Mouse (Mus musculus): ENCODE measurements around the gene Zfp689. TPM values are rescaled to one million over a fixed set of nuclear protein-coding genes. Genes with fewer than 3 reads are reported as not detected.
A peak's percentile ranks its signal among the peaks of the same experiment; 100 is the strongest.
"Not testable (repeated sequence)": the region's sequence is repeated elsewhere in the genome, so short reads cannot be mapped to it uniquely, and the experiment has no call there.

The Zfp689 gene
- total RNA-seq, 2 experiments from 2014 or later: 0.69 to 0.87 TPM

GRCm38 (mm10) chr7:127406002-127406987, 42.7 kb downstream of the Zfp689 start, which contains the start of gene Zfp764:
Gene Zfp764, minus strand, starts transcription at chr7:127406822.
- intact Hi-C loops (cut with DNase I): not testable (repeated sequence)
- peak; percentile 75 to 78 for DNase-seq

- intact Hi-C loops (cut with DNase I): not testable (repeated sequence)
Measured at GRCm38 (mm10) chr7:127404101-127404500, 44.9 kb downstream of the Zfp689 start.

DNA sequence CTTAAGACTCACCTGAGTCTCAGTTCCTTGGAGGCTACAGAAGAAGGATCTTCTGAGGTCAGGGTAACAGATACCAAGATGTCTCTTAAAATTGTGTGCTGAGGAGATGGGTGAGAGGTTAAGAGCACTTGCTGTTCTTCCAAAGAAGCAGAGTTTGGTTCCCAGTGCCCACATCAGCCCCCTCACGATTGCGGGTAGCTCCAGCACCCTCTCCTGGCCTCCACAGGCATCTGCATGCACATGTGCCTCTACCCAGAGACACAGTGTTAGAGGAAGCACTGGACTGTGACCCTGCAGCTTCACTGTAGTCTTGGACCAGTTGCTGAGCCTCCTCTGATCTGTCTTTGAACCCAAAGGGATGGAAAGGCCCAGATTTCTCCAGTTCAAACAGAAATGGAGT, 46.0 kb downstream of the Zfp689 start:
- intact Hi-C loops (cut with DNase I): no loop called here
- no peak for DNase-seq

More at GRCm38 (mm10) chr7:127404101-127404500, 44.9 kb downstream of the Zfp689 start:
- DNase-seq: not testable (repeated sequence)

DNA sequence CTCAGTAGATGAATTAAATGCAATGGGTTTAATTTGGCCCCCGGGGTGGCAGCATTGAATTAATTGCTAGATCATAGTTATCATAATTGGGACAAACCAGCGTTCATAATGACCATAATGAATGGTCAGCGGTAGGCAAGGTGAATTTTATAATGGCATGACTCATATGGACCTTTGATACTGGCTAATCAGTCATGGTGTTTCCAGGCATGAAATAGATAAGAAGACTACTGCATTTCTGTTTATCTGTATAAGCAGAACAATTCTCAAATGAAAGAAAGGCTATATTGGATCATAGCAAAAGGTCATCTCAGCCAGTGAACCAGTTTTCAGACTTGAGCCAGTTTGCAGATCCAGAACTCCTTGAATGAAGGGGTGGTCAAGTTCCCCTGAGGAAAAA, 48.6 kb downstream of the Zfp689 start:
- DNase-seq: no peak
- intact Hi-C loops (cut with DNase I): no loop called here

GRCm38 (mm10) chr7:127393944-127394333, 55.0 kb downstream of the Zfp689 start:
- no peak for DNase-seq
- intact Hi-C loops (cut with DNase I): no loop called here

DNA sequence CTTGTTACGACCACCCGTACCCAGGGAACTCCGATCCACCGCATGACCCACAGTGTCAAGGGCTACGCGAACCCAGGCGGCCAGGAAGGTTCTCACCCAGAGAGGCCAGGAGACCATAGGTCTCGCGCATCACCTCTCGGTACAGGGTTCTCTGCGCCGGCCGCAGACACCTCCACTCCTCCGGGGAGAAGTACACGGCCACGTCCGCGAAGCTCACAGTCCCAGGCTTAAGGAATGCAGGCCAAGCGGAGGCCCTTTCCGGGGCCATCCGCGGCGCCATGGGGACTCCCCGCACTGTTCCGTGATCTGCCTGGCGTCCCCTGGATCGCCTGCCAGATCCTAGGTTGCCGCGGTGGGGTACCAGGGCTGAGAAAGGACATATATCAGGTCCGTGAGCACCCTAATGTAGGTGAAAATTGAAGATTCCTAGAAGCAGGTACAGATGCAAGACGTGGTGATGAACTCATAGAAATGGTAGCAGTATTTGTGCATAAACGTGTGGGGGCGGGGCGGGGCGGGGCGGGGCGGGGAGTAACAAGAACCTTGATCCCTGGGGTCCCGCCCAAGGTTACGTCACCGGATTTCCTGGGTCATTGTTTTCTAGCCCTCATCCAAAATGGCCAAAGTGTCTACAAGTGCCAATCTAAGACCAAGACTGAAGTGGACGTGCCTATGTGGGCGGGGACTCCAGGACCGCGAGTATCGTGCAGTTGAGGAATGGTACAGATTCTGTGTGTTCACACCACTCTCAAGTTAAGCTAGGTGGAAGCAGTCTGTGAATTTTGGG, 55.6 kb downstream of the Zfp689 start, which contains the start of gene E430018J23Rik:
Gene E430018J23Rik (minus strand): TSS at position 473 of the 787 bp plus-strand sequence.
- intact Hi-C loops (cut with DNase I): no loop called here
- DNase-seq: peak; percentile 96 to 97

DNA sequence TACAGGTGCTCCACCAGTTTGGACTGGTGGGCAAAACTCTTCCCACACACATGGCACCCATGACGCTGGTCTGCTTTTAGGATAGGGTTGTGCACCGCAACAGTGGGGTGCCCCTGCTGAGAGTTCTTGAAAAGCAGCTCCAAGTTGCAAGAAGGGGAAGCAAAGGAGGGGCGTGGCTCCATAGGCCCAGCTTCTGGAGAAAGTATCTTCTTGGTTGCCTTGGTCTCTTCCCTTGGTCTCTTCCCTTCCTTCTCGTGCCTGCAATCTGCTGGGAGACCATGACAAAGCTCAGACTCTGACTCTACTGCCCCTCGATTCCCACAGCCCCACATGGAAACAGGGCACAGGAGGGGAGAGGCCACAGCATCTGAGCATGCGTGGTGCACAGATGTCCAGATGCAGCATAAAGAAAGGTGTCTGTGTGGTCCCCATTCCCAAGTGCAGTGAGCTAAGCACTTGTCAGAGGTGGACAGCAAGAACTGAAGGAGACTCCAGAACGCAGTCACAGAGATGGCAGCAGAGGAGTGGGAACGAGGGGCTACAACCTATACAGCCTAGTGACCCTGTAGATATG, 56.6 kb downstream of the Zfp689 start:
- no peak for DNase-seq
- intact Hi-C loops (cut with DNase I): no loop called here

Small RNA genes within 50 kb of the gene (microRNA-seq; reads per million reads assigned to microRNA genes)
- gene Gm47278 (0 reads per million in 2 experiments), gene Mir7060 (0 reads per million in 2 experiments)

Other genes with a start within 250 kb of the Zfp689 start
- 10 to 100 TPM; 25.4 to 31.3 TPM for gene Tbc1d10b, start 240.7 kb downstream of the Zfp689 start, total RNA-seq (2021)
- gene Mylpf, start 240.3 kb downstream of the Zfp689 start, total RNA-seq (2021): over 10,000 TPM; 37,212 to 46,634 TPM
- gene Zfp553, start 216.1 kb downstream of the Zfp689 start, total RNA-seq (2021): 1 to 10 TPM; 3.6 to 4.2 TPM
- gene Sept1, start 216.0 kb downstream of the Zfp689 start, total RNA-seq (2021): 1 to 10 TPM; 1.4 to 2.4 TPM
- gene Zfp771, start 204.9 kb downstream of the Zfp689 start, total RNA-seq (2021): 10 to 100 TPM; 16.4 to 16.8 TPM
- gene Dctpp1, start 188.4 kb downstream of the Zfp689 start, total RNA-seq (2021): 10 to 100 TPM; 26.8 to 29.1 TPM
- 10 to 100 TPM; 28.5 to 30.0 TPM for gene Sephs2, start 175.1 kb downstream of the Zfp689 start, total RNA-seq (2021)
- under 1 TPM; 0.27 to 0.79 TPM for gene Itgal, start 152.9 kb downstream of the Zfp689 start, total RNA-seq (2021)
- gene Zfp768, start 103.6 kb downstream of the Zfp689 start, total RNA-seq (2021): 10 to 100 TPM; 29.4 to 30.7 TPM
- gene Zfp747, start 73.1 kb downstream of the Zfp689 start, total RNA-seq (2021): 1 to 10 TPM; 1.6 to 3.2 TPM
- gene 9130019O22Rik, start 62.0 kb downstream of the Zfp689 start, total RNA-seq (2021): 1 to 10 TPM; 1.3 to 2.0 TPM
- 1 to 10 TPM; 1.3 to 2.6 TPM for gene E430018J23Rik, start 55.5 kb downstream of the Zfp689 start, total RNA-seq (2021)
- gene Zfp764, start 42.3 kb downstream of the Zfp689 start, total RNA-seq (2021): 1 to 10 TPM in 1 of 2 experiments, under 1 TPM in 1; 0.89 to 2.1 TPM
- gene Zfp688, start 27.1 kb downstream of the Zfp689 start, total RNA-seq (2021): 1 to 10 TPM; 1.3 to 1.7 TPM
- gene Prr14, start 10.5 kb upstream of the Zfp689 start, total RNA-seq (2021): 10 to 100 TPM; 14.7 to 19.3 TPM
- 10 to 100 TPM; 15.0 to 24.6 TPM for gene Fbrs, start 30.0 kb upstream of the Zfp689 start, total RNA-seq (2021)
- 10 to 100 TPM; 43.7 to 51.0 TPM for gene Srcap, start 62.8 kb upstream of the Zfp689 start, total RNA-seq (2021)
- 1 to 10 TPM; 4.2 to 5.4 TPM for gene Gm42715, start 70.4 kb upstream of the Zfp689 start, total RNA-seq (2021)
- gene Tmem265, start 112.2 kb upstream of the Zfp689 start, total RNA-seq (2021): not detected
- gene Phkg2, start 124.2 kb upstream of the Zfp689 start, total RNA-seq (2021): 1 to 10 TPM; 7.6 to 9.8 TPM
- gene Ccdc189, start 139.4 kb upstream of the Zfp689 start, total RNA-seq (2021): 1 to 10 TPM; 2.6 to 3.5 TPM
- gene Rnf40, start 139.6 kb upstream of the Zfp689 start, total RNA-seq (2021): 10 to 100 TPM; 26.8 to 31.6 TPM
- 10 to 100 TPM in 1 of 2 experiments, 1 to 10 TPM in 1; 6.1 to 10.4 TPM for gene Zfp629, start 166.6 kb upstream of the Zfp689 start, total RNA-seq (2021)

All from gastrocnemius, postnatal 36 days (tissue).